Mouse (Mus musculus) small intestine, adult 2 months (tissue): ENCODE measurements at regions not wholly inside any gene's neighbourhood (a gene's known extent, or its start where the extent isn't known, plus 50 kb on each side); places are given as distances from the start of the nearest gene placed in this dataset.

Experiments
- CTCF ChIP-seq: fragments of 200-500 bp; IDR thresholded peaks from 2 replicates; pipeline ENCODE4 v1.5.1; 2012; ENCODE audit warnings: low read depth, mild to moderate bottlenecking, control low read depth, inconsistent platforms, low read length, moderate library complexity, mixed read lengths; ENCODE audit not compliant: insufficient replicate concordance, insufficient read length; ENCODE audit errors: extremely low read depth
- POLR2A ChIP-seq: fragments of 200-500 bp; IDR thresholded peaks from 2 replicates; pipeline ENCODE4 v1.6.1; 2012; ENCODE audit warnings: low read depth, mild to moderate bottlenecking, control low read depth, inconsistent platforms, low read length, moderate library complexity

DNA sequence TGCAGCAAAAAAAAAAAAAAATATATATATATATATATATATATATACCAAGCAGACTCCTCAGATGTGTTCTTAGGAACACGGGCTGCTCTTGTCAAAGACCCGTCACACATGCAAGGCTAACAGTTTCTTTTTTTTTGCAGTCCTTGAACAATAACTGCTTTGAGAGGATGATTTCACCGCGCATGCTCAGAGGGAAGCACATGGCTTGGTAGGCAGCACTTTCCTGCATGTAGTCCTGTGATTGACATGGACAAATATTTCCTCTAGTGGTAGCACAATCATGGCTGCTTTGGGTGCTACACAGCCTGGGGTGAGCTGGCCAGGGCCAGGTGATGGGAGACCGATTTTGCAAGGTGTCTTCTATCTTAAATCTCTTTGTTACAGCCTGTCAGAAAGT, 229.3 kb upstream of the Bmper start:
- no peak for TF ChIP-seq CTCF
- TF ChIP-seq POLR2A, result no peak
